Mouse (Mus musculus) cerebellum, adult 2 months (tissue): ENCODE measurements around the gene Eomes.

Experiments
- CTCF ChIP-seq: fragments of 200-500 bp; IDR thresholded peaks from 2 replicates; pipeline ENCODE4 v1.5.1; 2011; ENCODE audit warnings: low read depth, mild to moderate bottlenecking, control low read depth, low read length, moderate library complexity, borderline replicate concordance; ENCODE audit not compliant: insufficient read depth
- POLR2A ChIP-seq: fragments of 200-500 bp; IDR thresholded peaks from 2 replicates; pipeline ENCODE4 v1.6.1; 2011; ENCODE audit warnings: low read length, control low read depth, borderline replicate concordance; ENCODE audit not compliant: insufficient read depth

GRCm38 (mm10) chr9:118477961-118478360, at the start of gene Eomes:
- TF ChIP-seq CTCF (no peak), POLR2A (peak; percentile 75; the same call in 1 of the 2 replicates)
